Mouse (Mus musculus) lung, adult 2 months (tissue): ENCODE results near the gene Zfp961. TPM values are rescaled to one million over a fixed set of nuclear protein-coding genes. Genes with fewer than 3 reads are reported as not detected.
"Not testable (repeated sequence)": the region's sequence is repeated elsewhere in the genome, so short reads cannot be mapped to it uniquely, and the experiment has no call there.

Source experiments
- DNase-seq: peaks from one replicate; pipeline ENCODE4 v3.0.0; 2022
- H3K4me1 ChIP-seq: fragments of 200-500 bp; 2 replicates; pipeline ENCODE4 v1.6.1; 2011; ENCODE audit warnings: low read length; ENCODE audit not compliant: control insufficient read depth, insufficient read depth
- H3K4me3 ChIP-seq: fragments of 200-500 bp; replicated peaks from 2 replicates; pipeline ENCODE3; 2011; ENCODE audit warnings: low read depth, mild to moderate bottlenecking, control low read depth, low read length; ENCODE audit errors: extremely low read depth
- CTCF ChIP-seq: fragments of 200-500 bp; IDR thresholded peaks from 2 replicates; pipeline ENCODE4 v1.5.1; 2011; ENCODE audit warnings: mild to moderate bottlenecking, low read length, control low read depth; ENCODE audit not compliant: insufficient read depth
- POLR2A ChIP-seq: fragments of 200-500 bp; IDR thresholded peaks from 2 replicates; pipeline ENCODE4 v1.6.1; 2011; ENCODE audit warnings: low read depth, mild to moderate bottlenecking, control low read depth, low read length, borderline replicate concordance; ENCODE audit errors: extremely low read depth
- WGBS: fragments of 180-500 bp; shearing (Covaris S2); methylation state at CpG from one replicate; pipeline ENCODE4 v1.1.7; 2018; 5-methylcytosine and 5-hydroxymethylcytosine counted together
- polyA plus RNA-seq: library from polyadenylated mRNA; depleted of rRNA; stranded (reverse); fragments of >200 nt; gene quantifications from 2 replicates; pipeline ENCODE4 v1.2.3, GENCODE M21; 2012; rRNA removed

The Zfp961 gene
- polyA plus RNA-seq, result 3.0 and 5.2 TPM in 2 replicates

GRCm38 (mm10) chr8:71950482-71951221 is at the start of gene Zfp961:
Gene Zfp961, plus strand, starts transcription at chr8:71951038.
- H3K4me1 ChIP-seq, result peaks cover 6% of the 10 kb centered on the region
- WGBS, result 4% methylated on average over 34 of the region's 34 CpGs
- peak within 1 kb of the TSS; percentile 91 for H3K4me3 ChIP-seq
- peak; percentile 98 for DNase-seq
- TF ChIP-seq CTCF (no peak), POLR2A (peak; percentile 75; the same call in 1 of the 2 replicates)

GRCm38 (mm10) chr8:71903084-71903483 is 47.8 kb upstream of the Zfp961 start:
- not testable (repeated sequence) for H3K4me1 ChIP-seq, DNase-seq, H3K4me3 ChIP-seq
- 46% methylated on average over 1 of the region's 1 CpGs for WGBS

GRCm38 (mm10) chr8:71906809-71907208 is 44.0 kb upstream of the Zfp961 start:
- no peak for DNase-seq
- Histone ChIP-seq H3K4me1 (no peaks in the 10 kb centered on the region), H3K4me3 (no peak overlapping the region)
- WGBS, result 97% methylated on average over 1 of the region's 1 CpGs
- TF ChIP-seq CTCF, result no peak
- no peak for TF ChIP-seq POLR2A

GRCm38 (mm10) chr8:71907798-71908257 is 43.0 kb upstream of the Zfp961 start:
- WGBS, result 96% methylated on average over 5 of the region's 5 CpGs
- no peak for DNase-seq
- no peak overlapping the region for H3K4me3 ChIP-seq
- no peak for TF ChIP-seq POLR2A
- TF ChIP-seq CTCF, result no peak
- H3K4me1 ChIP-seq, result no peaks in the 10 kb centered on the region

- TF ChIP-seq POLR2A, result peak; percentile 52; the same call in 1 of the 2 replicates
- peak; percentile 36 for TF ChIP-seq CTCF
- Histone ChIP-seq H3K4me1 (no peaks in the 10 kb centered on the region), H3K4me3 (peak within 1 kb of the TSS; percentile 91)
- 4% methylated on average over 47 of the region's 47 CpGs for WGBS
- DNase-seq, result peak; percentile 92
Measured at GRCm38 (mm10) chr8:71908309-71909261, 42.3 kb upstream of the Zfp961 start, which contains the start of the genes Zfp882 and Zfp617. Gene Zfp882, plus strand, starts transcription at chr8:71908608. Gene Zfp617, plus strand, starts transcription at chr8:71908635.

- Histone ChIP-seq H3K4me3 (no peak overlapping the region), H3K4me1 (no peaks in the 10 kb centered on the region)
- 93% methylated on average over 2 of the region's 2 CpGs for WGBS
- DNase-seq, result no peak
- TF ChIP-seq POLR2A (no peak), CTCF (no peak)
Measured at GRCm38 (mm10) chr8:71912286-71912685, 38.6 kb upstream of the Zfp961 start.

- DNase-seq, result peak; percentile 92
- peak; percentile 73; the same call in 1 of the 2 replicates for TF ChIP-seq POLR2A
- TF ChIP-seq CTCF, result no peak
- under 1% methylated on average over 57 of the region's 57 CpGs for WGBS
Measured at GRCm38 (mm10) chr8:71922567-71923401, 28.1 kb upstream of the Zfp961 start.

GRCm38 (mm10) chr8:71925791-71926190 is 25.0 kb upstream of the Zfp961 start:
- TF ChIP-seq POLR2A, result no peak
- no peak for TF ChIP-seq CTCF
- H3K4me3 ChIP-seq, result no peak overlapping the region
- 98% methylated on average over 5 of the region's 5 CpGs for WGBS
- no peak for DNase-seq
- no peaks in the 10 kb centered on the region; the same call in none of the 2 replicates for H3K4me1 ChIP-seq

More at GRCm38 (mm10) chr8:71922567-71923401, 28.1 kb upstream of the Zfp961 start:
- Histone ChIP-seq H3K4me3 (peak overlapping the region; percentile 91), H3K4me1 (no peaks in the 10 kb centered on the region; the same call in none of the 2 replicates)
